8 mouse cellular contexts compared by ENCODE assay signal in the genomic region with DNA sequence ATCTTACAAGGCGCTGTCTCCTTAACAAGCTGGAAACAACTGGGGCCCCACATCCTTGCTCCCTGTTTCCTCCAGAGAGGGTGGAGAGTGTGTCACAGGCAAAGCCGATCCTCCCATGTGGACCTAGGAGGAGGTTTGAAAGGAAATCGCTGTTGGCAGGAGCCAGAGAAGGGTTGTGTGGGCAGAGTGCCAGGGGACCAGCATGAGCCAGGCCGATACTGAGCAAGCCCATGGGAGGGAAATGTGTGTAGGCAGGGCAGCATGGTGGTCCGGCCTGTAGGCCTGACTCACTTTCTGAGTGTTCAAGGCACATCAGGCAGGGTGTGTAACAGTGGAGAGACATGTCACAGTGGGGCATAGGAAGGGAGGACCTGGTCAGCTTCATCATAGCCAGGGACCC. TPM values are rescaled to one million over a fixed set of nuclear protein-coding genes. Genes with fewer than 3 reads are reported as not detected.
DNase-seq lines count a peak whose midpoint lies in the region; ATAC-seq lines count a peak whose summit lies in the region.

No protein-coding gene starts in this region.

- intact Hi-C loops in heart, postnatal 25 days (cut with DNase I), result no loop called here

- peak; percentile 86 for ATAC-seq in megakaryocyte-erythroid progenitor cell, adult 5-6 weeks (replicated peaks; ENCODE audit: low FRiP score, low TSS enrichment, poor library complexity, severe bottlenecking)

- peak; percentile 75 for DNase-seq in adrenal gland, adult 2 months
- no peak for DNase-seq in adrenal gland, postnatal 4 days (ENCODE audit: low spot score in 2 of 2)
- DNase-seq in ovary, adult 18-20 months (ENCODE audit: low spot score), result peak; percentile 66
- DNase-seq in ovary, postnatal 10 days (ENCODE audit: low spot score), result no peak
- peak; percentile 56 for DNase-seq in heart, postnatal 25 days (ENCODE audit: low spot score)
- DNase-seq in yolk sac, embryonic 10.5 days (ENCODE audit: low spot score), result no peak
- no peak for DNase-seq in spleen, postnatal 36 days (ENCODE audit: low spot score in 2 of 2)

RNA-seq across cellular contexts. Expression of gene Spsb1, which starts 11.4 kb away (rescaled TPM):
- 10 to 100 TPM; 22.2 to 29.5 TPM for total RNA-seq in adrenal gland, adult 2 months (2021)
- 26.3 and 26.9 TPM in 2 replicates for polyA plus RNA-seq in adrenal gland, adult 2 months (2012; rRNA removed)
- total RNA-seq in adrenal gland, postnatal 4 days (2021), result 10 to 100 TPM; 36.9 to 42.0 TPM
- total RNA-seq in heart, postnatal 25 days (2021), result 10 to 100 TPM; 32.6 to 36.7 TPM
- 0.35 TPM in 1 of 2 replicates, not detected in the other for total RNA-seq in megakaryocyte-erythroid progenitor cell, adult 5-6 weeks (2014; fragmentation: Nextera tagmentation)
- total RNA-seq in megakaryocyte-erythroid progenitor cell, adult 5-6 weeks (2017), result not detected in 2 replicates

RNA-seq across cellular contexts. Expression of gene H6pd, which starts 42.6 kb away (rescaled TPM):
- 100 to 1,000 TPM; 120 to 197 TPM for total RNA-seq in adrenal gland, adult 2 months (2021)
- 146 and 154 TPM in 2 replicates for polyA plus RNA-seq in adrenal gland, adult 2 months (2012; rRNA removed)
- total RNA-seq in adrenal gland, postnatal 4 days (2021), result 100 to 1,000 TPM; 108 to 120 TPM
- total RNA-seq in heart, postnatal 25 days (2021), result 10 to 100 TPM; 39.8 to 45.4 TPM
- total RNA-seq in megakaryocyte-erythroid progenitor cell, adult 5-6 weeks (2014; fragmentation: Nextera tagmentation), result 12.9 and 16.8 TPM in 2 replicates
- total RNA-seq in megakaryocyte-erythroid progenitor cell, adult 5-6 weeks (2017), result 9.8 and 11.9 TPM in 2 replicates

Comparison
In these comparisons a context has a peak if more than half of its experiments do, and no peak if none do; other contexts are left out.
1. DNase-seq: peak in adrenal gland, adult 2 months (single experiment), ovary, adult 18-20 months (single experiment) and heart, postnatal 25 days (single experiment); none in adrenal gland, postnatal 4 days (0 of 2), ovary, postnatal 10 days (single experiment), yolk sac, embryonic 10.5 days (single experiment) and spleen, postnatal 36 days (0 of 2).
2. RNA of gene Spsb1, which starts 11.4 kb away (total RNA-seq): 36.9 to 42.0 TPM in adrenal gland, postnatal 4 days, 32.6 to 36.7 TPM in heart, postnatal 25 days and 22.2 to 29.5 TPM in adrenal gland, adult 2 months; 0.35 TPM in megakaryocyte-erythroid progenitor cell, adult 5-6 weeks; every median in the first group is over 10 times any median in the second.